Mouse (Mus musculus) granulocyte monocyte progenitor cell, adult 5-6 weeks (primary cell): ENCODE measurements at regions not wholly inside any gene's neighbourhood (a gene's known extent, or its start where the extent isn't known, plus 50 kb on each side); places are given as distances from the start of the nearest gene placed in this dataset.

Experiments
- ATAC-seq: replicated peaks from 2 replicates; pipeline ENCODE4 v1.8.0; 2016; ENCODE audit warnings: mild to moderate bottlenecking, moderate TSS enrichment, inconsistent platforms; ENCODE audit not compliant: poor library complexity, severe bottlenecking

- ATAC-seq, result no peak
These were observed 887.3 kb upstream of the Acvr2a start for GRCm38 (mm10) chr2:47926620-47927019.

- ATAC-seq, result no peak
These were observed 868.8 kb upstream of the Acvr2a start for GRCm38 (mm10) chr2:47945061-47945460.

GRCm38 (mm10) chr2:47991132-47991531 is 822.8 kb upstream of the Acvr2a start:
- no peak for ATAC-seq

- no peak for ATAC-seq
These were observed 819.7 kb upstream of the Acvr2a start for GRCm38 (mm10) chr2:47994185-47994584.

GRCm38 (mm10) chr2:48001230-48001629 is 812.7 kb upstream of the Acvr2a start:
- ATAC-seq, result no peak

- ATAC-seq, result peak; percentile 92
These were observed 812.0 kb upstream of the Acvr2a start for GRCm38 (mm10) chr2:48001800-48002507.

GRCm38 (mm10) chr2:48010308-48010707 is 803.6 kb upstream of the Acvr2a start:
- no peak for ATAC-seq

GRCm38 (mm10) chr2:48027559-48027958 is 786.4 kb upstream of the Acvr2a start:
- no peak for ATAC-seq

- no peak for ATAC-seq
These were observed 752.5 kb upstream of the Acvr2a start for GRCm38 (mm10) chr2:48061375-48061774.

GRCm38 (mm10) chr2:48063436-48063835 is 750.5 kb upstream of the Acvr2a start:
- ATAC-seq, result no peak

- ATAC-seq, result no peak
These were observed 748.7 kb upstream of the Acvr2a start for GRCm38 (mm10) chr2:48065162-48065561.

- ATAC-seq, result no peak
These were observed 731.6 kb upstream of the Acvr2a start for GRCm38 (mm10) chr2:48082120-48082799.

- ATAC-seq, result no peak
These were observed 715.6 kb upstream of the Acvr2a start for GRCm38 (mm10) chr2:48098287-48098686.

GRCm38 (mm10) chr2:48098931-48099531 is 714.9 kb upstream of the Acvr2a start:
- ATAC-seq, result no peak

GRCm38 (mm10) chr2:48123662-48124061 is 690.2 kb upstream of the Acvr2a start:
- ATAC-seq, result no peak

- no peak for ATAC-seq
These were observed 675.8 kb upstream of the Acvr2a start for GRCm38 (mm10) chr2:48138051-48138611.

- no peak for ATAC-seq
These were observed 672.6 kb upstream of the Acvr2a start for GRCm38 (mm10) chr2:48141281-48141680.

- no peak for ATAC-seq
These were observed 659.2 kb upstream of the Acvr2a start for GRCm38 (mm10) chr2:48154706-48155105.

- ATAC-seq, result no peak
These were observed 641.3 kb upstream of the Acvr2a start for GRCm38 (mm10) chr2:48172626-48173025.

GRCm38 (mm10) chr2:48186161-48186560 is 627.7 kb upstream of the Acvr2a start:
- no peak for ATAC-seq

GRCm38 (mm10) chr2:48186609-48187008 is 627.3 kb upstream of the Acvr2a start:
- no peak for ATAC-seq
